Mouse (Mus musculus) testis, adult 2 months (tissue): ENCODE data around the gene Nim1k.

ENCODE experiments used
- CTCF ChIP-seq: fragments of 200-500 bp; IDR thresholded peaks from 2 replicates; pipeline ENCODE4 v1.5.1; 2012; ENCODE audit warnings: low read depth, mild to moderate bottlenecking, inconsistent platforms, low read length, moderate library complexity; ENCODE audit not compliant: control insufficient read depth, insufficient read depth, insufficient replicate concordance
- POLR2A ChIP-seq: fragments of 200-500 bp; IDR thresholded peaks from 2 replicates; pipeline ENCODE4 v1.6.1; 2012; ENCODE audit warnings: low read depth, mild to moderate bottlenecking, inconsistent platforms, low read length, moderate library complexity; ENCODE audit not compliant: control insufficient read depth

DNA sequence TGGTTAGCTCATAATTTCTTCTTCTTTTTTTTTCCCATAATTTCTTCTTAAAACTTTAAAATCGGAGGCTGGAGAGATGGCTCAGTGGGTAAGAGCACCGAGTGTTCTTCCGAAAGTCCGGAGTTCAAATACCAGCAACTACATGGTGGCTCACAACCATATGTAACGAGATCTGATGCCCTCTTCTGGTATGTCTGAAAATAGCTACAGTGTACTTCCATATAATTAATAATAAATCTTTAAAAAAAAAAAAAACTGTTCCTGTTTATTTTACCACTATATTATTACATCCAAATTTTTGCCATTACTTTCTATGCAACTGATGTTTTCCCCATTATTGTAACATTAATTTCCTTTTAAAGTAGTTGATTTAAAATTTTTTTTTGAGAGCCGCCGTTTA is 31.1 kb downstream of the Nim1k start:
- TF ChIP-seq CTCF (no peak), POLR2A (no peak)
